In the genomic region with DNA sequence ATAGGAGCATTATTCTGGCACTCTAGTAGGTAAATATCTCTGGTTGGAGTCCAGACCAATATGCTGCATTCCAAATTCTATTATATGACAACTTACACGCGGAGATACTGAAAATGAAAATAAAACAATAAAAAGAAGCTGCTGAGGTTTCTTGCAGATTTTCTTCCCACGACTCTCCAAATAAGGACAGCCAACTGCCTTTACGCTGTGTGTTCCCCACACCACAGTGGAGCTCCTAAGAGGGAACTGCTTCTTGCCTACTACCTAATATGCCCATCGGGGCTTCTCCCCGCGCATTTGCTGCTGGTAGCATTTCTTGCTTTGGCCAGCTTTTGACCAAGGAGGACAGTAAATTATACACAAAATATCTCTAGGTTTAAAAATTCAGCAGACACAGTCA, we compare ENCODE assay signal across 15 mouse cellular contexts.
A peak's percentile ranks its signal among the peaks of the same experiment; 100 is the strongest.
DNase-seq lines count a peak whose midpoint lies in the region; ATAC-seq lines count a peak whose summit lies in the region.
"Had no signal": no experiment of that assay in that cellular context is flagged by ENCODE, and none has a peak within 500 bp of the region (broad histone marks: within the 10 kb centered on the region; RNA-seq: fewer than 3 reads in every experiment).

No protein-coding gene starts in this region.

- H3K36me3 ChIP-seq in heart, embryonic 15.5 days: peaks cover 9% of the 10 kb centered on the region; the same call in 1 of the 2 replicates
- 0 out of 2 replicates have a peak, but pooled peaks cover 2% of the 10 kb centered on the region for H3K36me3 ChIP-seq in lung, embryonic 16.5 days (ENCODE audit: control insufficient read depth, insufficient read depth, low read length)
- peaks cover 11% of the 10 kb centered on the region; the same call in 1 of the 2 replicates for H3K36me3 ChIP-seq in intestine, embryonic 14.5 days (ENCODE audit: control insufficient read depth, insufficient read depth, low read length)
- H3K36me3 ChIP-seq in stomach, embryonic 15.5 days: no peaks in the 10 kb centered on the region

- H3K27me3 ChIP-seq in heart, embryonic 15.5 days: no peaks in the 10 kb centered on the region
- no peaks in the 10 kb centered on the region for H3K27me3 ChIP-seq in lung, embryonic 16.5 days (ENCODE audit: control insufficient read depth, insufficient read depth, low read depth, low read length)
- no peaks in the 10 kb centered on the region for H3K27me3 ChIP-seq in intestine, embryonic 14.5 days (replicated peaks; ENCODE audit: control insufficient read depth, insufficient read depth, low read length)
- no peaks in the 10 kb centered on the region for H3K27me3 ChIP-seq in stomach, embryonic 15.5 days (replicated peaks)
- H3K27me3 ChIP-seq: CH12.LX; hindbrain, embryonic 13.5 days had no signal

- DNase-seq in heart, postnatal 14 days: no peak
- no peak for DNase-seq in lung, postnatal 25 days (ENCODE audit: low spot score)
- DNase-seq in intestine, embryonic 14.5 days (ENCODE audit: low spot score): no peak
- DNase-seq in gastrocnemius, postnatal 36 days: no peak
- no peak for DNase-seq in adipocyte (ENCODE audit: low spot score)
- DNase-seq: adrenal gland, postnatal 10 days; cerebellum, adult 11 months; gastrocnemius, postnatal 10 days; kidney, postnatal 36 days had no signal

- H3K9ac ChIP-seq in heart, embryonic 15.5 days: peak overlapping the region; percentile 37; the same call in 1 of the 2 replicates
- H3K9ac ChIP-seq in lung, embryonic 16.5 days (ENCODE audit: low read length): peak overlapping the region; percentile 52
- H3K9ac ChIP-seq in intestine, embryonic 14.5 days (ENCODE audit: low read length): peak overlapping the region; percentile 81
- peak overlapping the region; percentile 25; the same call in 1 of the 2 replicates for H3K9ac ChIP-seq in stomach, embryonic 15.5 days
- H3K9ac ChIP-seq: hindbrain, embryonic 13.5 days had no signal

- peak overlapping the region; percentile 39 for H3K4me3 ChIP-seq in heart, embryonic 15.5 days
- peak overlapping the region; percentile 39 for H3K4me3 ChIP-seq in lung, embryonic 16.5 days (ENCODE audit: low read length)
- peak overlapping the region; percentile 42 for H3K4me3 ChIP-seq in intestine, embryonic 14.5 days (ENCODE audit: low read depth, low read length)
- H3K4me3 ChIP-seq in stomach, embryonic 15.5 days (replicated peaks): peak overlapping the region; percentile 35
- H3K4me3 ChIP-seq: hindbrain, embryonic 13.5 days had no signal

- intact Hi-C loops in heart, postnatal 14 days (cut with DNase I): loop anchor here (5.0 kb wide), 1 partner anchor 39 kb away; no protein-coding TSS in a partner anchor
- intact Hi-C loops in gastrocnemius, postnatal 36 days (cut with DNase I): no loop called here

- WGBS in heart, embryonic 15.5 days: 80% methylated on average over 7 of the region's 7 CpGs
- 79% methylated on average over 7 of the region's 7 CpGs for WGBS in lung, embryonic 16.5 days
- WGBS in intestine, embryonic 14.5 days: 73% methylated on average over 7 of the region's 7 CpGs
- 72% methylated on average over 7 of the region's 7 CpGs for WGBS in stomach, embryonic 15.5 days

- H3K4me2 ChIP-seq in heart, embryonic 15.5 days: peak overlapping the region; percentile 55
- peak overlapping the region; percentile 46 for H3K4me2 ChIP-seq in lung, embryonic 16.5 days (ENCODE audit: low read depth, low read length)
- peak overlapping the region; percentile 52 for H3K4me2 ChIP-seq in intestine, embryonic 14.5 days (ENCODE audit: low read length)
- peak overlapping the region; percentile 40 for H3K4me2 ChIP-seq in stomach, embryonic 15.5 days
- H3K4me2 ChIP-seq: hindbrain, embryonic 13.5 days had no signal

- H3K27ac ChIP-seq in heart, embryonic 15.5 days: peak overlapping the region; percentile 91
- peak overlapping the region; percentile 61 for H3K27ac ChIP-seq in lung, embryonic 16.5 days (ENCODE audit: low read length)
- H3K27ac ChIP-seq in intestine, embryonic 14.5 days (ENCODE audit: low read depth): peak overlapping the region; percentile 98
- peak overlapping the region; percentile 90 for H3K27ac ChIP-seq in stomach, embryonic 15.5 days
- H3K27ac ChIP-seq: hindbrain, embryonic 13.5 days had no signal

- no peaks in the 10 kb centered on the region for H3K9me3 ChIP-seq in heart, embryonic 15.5 days (replicated peaks)
- H3K9me3 ChIP-seq in lung, embryonic 16.5 days (ENCODE audit: control insufficient read depth, low read length): no peaks in the 10 kb centered on the region
- no peaks in the 10 kb centered on the region for H3K9me3 ChIP-seq in intestine, embryonic 14.5 days (ENCODE audit: control insufficient read depth, low read length)
- H3K9me3 ChIP-seq in stomach, embryonic 15.5 days: no peaks in the 10 kb centered on the region
- H3K9me3 ChIP-seq: hindbrain, embryonic 13.5 days had no signal

- peaks cover 48% of the 10 kb centered on the region for H3K4me1 ChIP-seq in heart, embryonic 15.5 days (replicated peaks)
- H3K4me1 ChIP-seq in lung, embryonic 16.5 days (replicated peaks; ENCODE audit: control insufficient read depth, insufficient read depth, low read length): peaks cover 43% of the 10 kb centered on the region
- peaks cover 32% of the 10 kb centered on the region for H3K4me1 ChIP-seq in intestine, embryonic 14.5 days (replicated peaks; ENCODE audit: control insufficient read depth, insufficient read depth, low read length)
- H3K4me1 ChIP-seq in stomach, embryonic 15.5 days: peaks cover 13% of the 10 kb centered on the region

- ATAC-seq in heart, embryonic 15.5 days (replicated peaks; ENCODE audit: insufficient number of reproducible peaks, insufficient read depth, low FRiP score, low read depth): no peak
- ATAC-seq in lung, embryonic 16.5 days (ENCODE audit: low read depth): no peak
- no peak for ATAC-seq in intestine, embryonic 14.5 days (replicated peaks; ENCODE audit: low FRiP score, low TSS enrichment, low read depth)
- ATAC-seq in stomach, embryonic 15.5 days (ENCODE audit: insufficient read depth, low FRiP score, low read depth): no peak
- ATAC-seq: midbrain, embryonic 16.5 days had no signal

Comparison
In these comparisons a context has a peak if more than half of its experiments do, and no peak if none do; other contexts are left out.
1. H3K9ac ChIP-seq: peak in every context shown above with its lines; median percentile 81 in intestine, embryonic 14.5 days; 52 in lung, embryonic 16.5 days; 37 in heart, embryonic 15.5 days; 25 in stomach, embryonic 15.5 days.